Mouse (Mus musculus): Measurements from ENCODE around the gene Pink1.

DNA sequence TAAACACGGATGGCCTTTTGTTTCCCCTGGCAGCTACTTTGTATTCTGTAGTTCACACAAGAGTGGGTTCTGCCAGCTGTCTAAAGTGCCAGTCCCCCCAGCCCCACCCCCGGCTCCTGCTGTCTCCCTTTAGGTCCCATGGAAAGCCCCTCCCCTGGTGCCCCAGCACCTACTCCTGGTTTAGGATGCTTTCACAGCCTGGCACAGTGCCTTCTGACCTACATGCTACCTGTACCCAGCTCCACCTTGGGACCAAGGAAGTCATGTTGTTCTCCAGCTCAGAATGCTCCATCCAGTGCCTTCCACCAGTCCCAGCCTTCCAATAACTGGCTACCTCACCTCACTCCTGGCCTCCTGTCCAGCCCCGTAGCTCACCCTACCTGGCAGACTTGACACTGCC lies 19.1 kb downstream of the Pink1 start:
- TF ChIP-seq CTCF (IDR thresholded peaks at IDR 0.05; ENCODE audit: low read depth) (no peak), EP300 (IDR thresholded peaks at IDR 0.05; ENCODE audit: low read depth) (no peak)

All from heart, postnatal 0 days (tissue).